Mouse (Mus musculus) hindbrain, embryonic 15.5 days (tissue): ENCODE results near the gene Ndst4. TPM values are rescaled to one million over a fixed set of nuclear protein-coding genes. Genes with fewer than 3 reads are reported as not detected.

Experiments
- ATAC-seq: fragments of 200-750 bp; cut with Nextera tagmentation; 2 replicates; pipeline ENCODE4 v1.8.0; 2017; ENCODE audit warnings: low read depth, moderate number of reproducible peaks, moderate TSS enrichment; ENCODE audit not compliant: low FRiP score
- H3K27ac ChIP-seq: fragments of 300-500 bp; sonication (generic); replicated peaks from 2 replicates; pipeline ENCODE4 v1.5.1; 2015; ENCODE audit warnings: mild to moderate bottlenecking, inconsistent platforms
- H3K27me3 ChIP-seq: fragments of 300-500 bp; sonication (generic); 2 replicates; pipeline ENCODE4 v1.6.1; 2015; ENCODE audit warnings: control low read depth, inconsistent platforms
- H3K36me3 ChIP-seq: fragments of 300-500 bp; sonication (generic); 2 replicates; pipeline ENCODE4 v1.6.1; 2015; ENCODE audit warnings: control low read depth, inconsistent platforms
- H3K4me1 ChIP-seq: fragments of 300-500 bp; sonication (generic); replicated peaks from 2 replicates; pipeline ENCODE4 v1.6.1; 2015; ENCODE audit warnings: control low read depth, inconsistent platforms
- H3K4me2 ChIP-seq: fragments of 300-500 bp; sonication (generic); 2 replicates; pipeline ENCODE4 v1.6.1; 2015; ENCODE audit warnings: moderate library complexity, mild to moderate bottlenecking, inconsistent platforms
- H3K4me3 ChIP-seq: fragments of 300-500 bp; sonication (generic); 2 replicates; pipeline ENCODE4 v1.5.1; 2015; ENCODE audit warnings: mild to moderate bottlenecking, inconsistent platforms
- H3K9ac ChIP-seq: fragments of 300-500 bp; sonication (generic); 2 replicates; pipeline ENCODE4 v1.6.1; 2015; ENCODE audit warnings: inconsistent platforms
- H3K9me3 ChIP-seq: fragments of 300-500 bp; sonication (generic); 2 replicates; pipeline ENCODE4 v1.6.1; 2016; ENCODE audit warnings: control low read depth, inconsistent platforms
- WGBS: fragments of 180-500 bp; shearing (Covaris S2); methylation state at CpG from one replicate; pipeline ENCODE4 v1.1.7; 2015; 5-methylcytosine and 5-hydroxymethylcytosine counted together
- polyA plus RNA-seq: library from polyadenylated mRNA; unstranded; fragments of >200 nt; fragmentation: Nextera tagmentation; extraction: Ambion mirVana; gene quantifications from 2 replicates; pipeline ENCODE4 v1.2.1, GENCODE M21; 2015

Gene Ndst4
- polyA plus RNA-seq, 1 experiment from 2014 or later: 4.0 TPM

DNA sequence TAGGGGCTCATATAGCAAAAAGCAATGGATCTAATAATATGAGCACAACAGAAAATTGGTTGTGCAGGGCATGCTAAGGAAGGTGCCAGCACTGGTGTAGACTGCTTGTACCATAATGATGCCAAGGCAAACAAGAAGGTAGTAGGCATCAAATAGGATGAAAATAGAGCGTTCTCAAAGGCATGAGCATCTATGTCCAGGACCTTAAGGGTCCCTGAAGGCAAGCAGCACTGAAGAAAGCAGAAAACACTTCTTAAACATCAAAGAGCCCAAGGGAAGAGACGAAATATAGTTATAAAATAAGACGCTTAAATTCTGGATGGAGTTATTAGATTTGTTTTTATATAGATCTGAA lies 341.2 kb downstream of the Ndst4 start:
- whole genome bisulfite sequencing: 82% methylated on average over 3 of the region's 3 CpGs
- Histone ChIP-seq H3K27ac (no peak overlapping the region), H3K36me3 (no peaks in the 10 kb centered on the region), H3K9me3 (no peaks in the 10 kb centered on the region), H3K4me1 (no peaks in the 10 kb centered on the region), H3K4me3 (no peak overlapping the region), H3K9ac (no peak overlapping the region), H3K4me2 (no peak overlapping the region), H3K27me3 (no peaks in the 10 kb centered on the region)
- no peak for ATAC-seq

DNA sequence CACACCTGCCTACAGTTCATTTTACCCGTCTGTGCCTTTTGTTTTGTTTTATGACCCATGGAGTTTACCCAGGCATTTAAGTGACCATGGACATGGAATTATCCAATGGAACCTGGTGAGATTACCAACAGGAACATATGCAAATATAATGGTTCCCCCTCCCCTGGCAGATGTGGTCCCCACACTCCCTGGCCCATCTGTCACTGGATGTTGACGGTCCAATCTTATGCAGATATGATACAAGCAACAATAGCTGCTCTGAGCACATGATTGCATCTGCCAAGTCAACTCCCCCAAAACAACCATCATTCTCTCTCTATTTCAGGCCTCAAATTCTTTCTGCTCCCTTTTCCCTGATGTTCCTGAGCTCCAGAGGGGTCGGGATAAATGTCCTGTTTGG lies 342.5 kb downstream of the Ndst4 start:
- no peak overlapping the region for H3K4me2 ChIP-seq
- no peak overlapping the region for H3K9ac ChIP-seq
- H3K27ac ChIP-seq: no peak overlapping the region
- 46% methylated on average over 3 of the region's 3 CpGs for WGBS
- ATAC-seq: no peak
- no peaks in the 10 kb centered on the region for H3K27me3 ChIP-seq
- no peaks in the 10 kb centered on the region for H3K9me3 ChIP-seq
- H3K4me1 ChIP-seq: no peaks in the 10 kb centered on the region
- H3K4me3 ChIP-seq: no peak overlapping the region
- no peaks in the 10 kb centered on the region for H3K36me3 ChIP-seq

DNA sequence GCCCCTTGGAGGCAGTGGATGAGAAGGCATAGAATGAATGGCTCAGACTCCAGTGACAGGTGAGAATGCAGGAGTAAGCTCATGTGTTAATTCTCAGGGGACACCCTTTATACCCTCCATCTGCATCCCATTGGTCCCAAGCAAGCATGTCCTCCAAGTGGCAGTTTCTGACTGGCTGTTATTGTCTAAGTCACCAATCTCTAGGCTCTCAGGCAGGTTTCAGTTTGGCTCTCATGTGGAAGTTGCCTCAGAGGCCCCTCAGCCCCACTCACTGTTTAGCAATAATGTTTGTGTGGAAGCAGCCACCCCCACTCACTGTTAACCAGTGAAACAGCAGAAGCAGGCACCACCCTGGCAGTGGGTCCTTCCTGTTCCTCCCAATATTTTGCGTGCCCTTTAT lies 353.0 kb downstream of the Ndst4 start:
- H3K4me1 ChIP-seq: no peaks in the 10 kb centered on the region
- no peak overlapping the region for H3K27ac ChIP-seq
- H3K9ac ChIP-seq: no peak overlapping the region
- no peak for ATAC-seq
- H3K4me2 ChIP-seq: no peak overlapping the region
- no peaks in the 10 kb centered on the region for H3K36me3 ChIP-seq
- 87% methylated on average over 1 of the region's 1 CpGs for WGBS
- no peak overlapping the region for H3K4me3 ChIP-seq
- no peaks in the 10 kb centered on the region for H3K27me3 ChIP-seq
- H3K9me3 ChIP-seq: no peaks in the 10 kb centered on the region

DNA sequence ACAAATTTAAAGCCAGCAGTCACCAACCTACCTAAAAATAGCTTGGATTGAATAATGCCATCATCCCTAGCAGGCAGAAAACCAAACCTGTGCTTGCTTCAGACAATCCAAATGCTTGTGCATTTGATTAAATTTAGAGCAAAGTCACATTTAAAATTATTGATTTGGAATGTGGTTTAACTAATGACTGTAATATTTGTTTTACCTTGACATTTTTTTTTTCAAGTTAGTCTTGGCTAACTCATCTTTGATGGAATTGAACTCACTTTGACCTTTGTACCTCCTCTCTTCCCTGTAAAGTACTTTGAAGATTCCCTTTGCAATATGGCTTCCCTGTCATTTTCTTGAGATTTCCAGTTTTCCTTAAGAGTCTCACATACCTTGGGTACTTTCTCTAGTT lies 356.8 kb downstream of the Ndst4 start:
- H3K9ac ChIP-seq: no peak overlapping the region
- H3K27me3 ChIP-seq: no peaks in the 10 kb centered on the region
- ATAC-seq: no peak
- no peak overlapping the region for H3K27ac ChIP-seq
- H3K4me2 ChIP-seq: no peak overlapping the region
- no peak overlapping the region for H3K4me3 ChIP-seq
- H3K4me1 ChIP-seq: no peaks in the 10 kb centered on the region
- no peaks in the 10 kb centered on the region for H3K9me3 ChIP-seq
- H3K36me3 ChIP-seq: no peaks in the 10 kb centered on the region
